Mouse (Mus musculus): ENCODE data around the gene D13Ertd608e.
"Not testable (repeated sequence)": the region's sequence is repeated elsewhere in the genome, so short reads cannot be mapped to it uniquely, and the experiment has no call there.

D13Ertd608e gene

DNA sequence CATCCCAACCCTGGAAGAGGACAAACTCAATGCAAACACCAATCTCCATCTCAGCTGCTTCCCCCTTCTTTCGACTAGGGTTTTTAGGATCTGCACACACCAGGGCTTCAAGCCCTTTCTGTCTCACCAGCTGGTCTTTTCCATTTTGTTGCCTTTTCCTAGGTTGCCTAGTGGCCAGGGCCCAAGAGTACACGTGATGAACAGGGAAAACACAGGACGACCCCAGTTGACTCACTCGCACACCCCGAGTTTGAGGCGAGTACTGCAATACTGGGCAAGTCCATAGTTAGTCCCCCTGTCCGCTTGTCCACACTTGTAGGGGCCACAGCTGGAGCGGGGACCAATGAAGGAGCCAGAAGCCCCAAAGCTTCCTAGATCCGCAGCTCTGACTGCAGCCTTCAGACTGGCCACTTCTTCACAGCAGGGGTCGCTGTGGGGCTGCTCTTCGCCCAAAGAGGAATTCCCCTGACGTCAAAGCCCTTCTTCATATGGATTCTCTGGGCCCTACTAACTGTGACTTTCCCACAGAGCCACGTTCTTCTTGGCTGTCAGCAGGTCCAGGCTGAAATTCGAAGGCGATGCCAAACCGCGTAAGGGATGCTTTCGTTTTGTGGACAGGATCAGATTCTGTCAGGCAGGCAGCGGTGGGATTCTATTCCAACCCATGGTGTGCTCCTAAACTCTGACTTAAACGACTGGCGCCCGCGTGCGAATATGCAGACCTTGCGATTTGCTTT is at the start of gene D13Ertd608e:
Gene D13Ertd608e, plus strand, starts transcription at position 687 of the 737 bp plus-strand sequence.
- peak; percentile 11 for DNase-seq (ENCODE audit: low read depth, low spot score)

- DNase-seq (ENCODE audit: low read depth, low spot score) = peak; percentile 27
Measured at GRCm38 (mm10) chr13:119789851-119790717, 45.7 kb upstream of the D13Ertd608e start.

DNA sequence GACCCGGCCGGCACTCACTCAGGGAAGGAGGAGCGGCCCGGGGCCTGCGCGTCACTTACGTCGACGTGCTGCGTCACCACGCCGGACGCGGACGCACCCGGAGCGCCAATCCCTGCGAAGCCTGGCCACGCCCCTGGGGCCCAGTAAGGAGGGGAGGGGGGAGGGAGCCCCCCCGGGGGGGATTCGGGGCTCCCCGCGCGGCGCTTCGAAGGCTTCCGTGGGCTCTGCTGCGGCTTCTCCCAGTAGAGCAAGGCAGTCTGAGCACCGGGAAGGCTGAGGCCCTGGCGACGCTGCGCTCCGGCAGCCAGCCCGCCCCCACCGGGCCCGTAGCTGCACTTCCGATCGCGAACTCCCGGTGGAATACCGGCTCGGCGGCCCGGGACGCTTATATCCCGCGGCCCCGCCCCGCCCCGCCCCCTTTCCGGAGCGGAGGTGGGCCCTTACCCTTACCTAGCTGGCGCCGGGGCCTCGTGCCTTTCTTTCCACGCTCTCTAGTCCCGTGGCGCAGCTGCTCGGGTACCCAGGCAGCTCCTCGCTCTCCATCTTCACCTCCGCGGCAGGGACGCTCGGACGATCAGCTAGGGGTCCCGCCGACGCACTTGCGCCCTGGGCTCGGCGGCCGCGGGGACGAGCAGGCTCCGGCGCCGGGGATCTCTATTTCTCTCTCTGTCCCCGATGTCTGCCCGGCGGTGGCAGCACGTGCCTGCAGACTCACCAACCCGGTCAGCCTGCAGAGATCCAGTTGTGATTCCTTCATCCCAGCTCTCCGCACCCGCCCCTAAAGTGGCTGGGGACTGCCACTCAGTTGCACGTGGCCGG is 44.8 kb upstream of the D13Ertd608e start, which contains the start of gene Zfp131:
Gene Zfp131, minus strand, starts transcription at position 129 of the 819 bp plus-strand sequence.
- peak; percentile 92 for DNase-seq (ENCODE audit: low read depth, low spot score)

DNA sequence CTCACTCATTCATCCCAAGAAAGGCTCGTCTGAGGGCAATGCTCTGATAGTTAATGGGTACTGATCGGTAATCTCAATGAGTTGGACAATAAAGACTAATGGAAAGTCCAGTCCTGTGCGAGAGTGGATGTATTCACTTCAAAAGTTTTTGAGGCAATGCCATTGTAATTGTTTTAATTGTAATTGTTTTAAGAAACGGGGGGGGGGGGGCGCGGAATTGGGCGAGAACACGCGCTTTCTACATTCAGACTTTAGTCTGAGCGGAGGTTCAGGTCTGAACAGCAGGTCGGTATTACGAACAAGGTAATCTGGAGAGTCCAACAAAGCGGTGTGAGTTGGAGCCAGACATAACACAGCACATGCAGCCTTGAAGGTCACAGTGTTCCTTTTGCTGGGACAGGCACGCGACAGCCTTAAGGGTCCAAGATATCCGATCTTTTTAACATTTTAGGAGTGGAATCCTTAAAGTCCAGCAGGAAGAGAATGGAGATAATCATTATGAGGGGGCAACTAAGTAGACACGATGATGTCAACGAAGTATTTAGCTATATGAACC is 44.1 kb upstream of the D13Ertd608e start:
- no peak for DNase-seq (ENCODE audit: low read depth, low spot score)

GRCm38 (mm10) chr13:119792791-119793404 is 42.9 kb upstream of the D13Ertd608e start:
- DNase-seq (ENCODE audit: low read depth, low spot score) = no peak

DNA sequence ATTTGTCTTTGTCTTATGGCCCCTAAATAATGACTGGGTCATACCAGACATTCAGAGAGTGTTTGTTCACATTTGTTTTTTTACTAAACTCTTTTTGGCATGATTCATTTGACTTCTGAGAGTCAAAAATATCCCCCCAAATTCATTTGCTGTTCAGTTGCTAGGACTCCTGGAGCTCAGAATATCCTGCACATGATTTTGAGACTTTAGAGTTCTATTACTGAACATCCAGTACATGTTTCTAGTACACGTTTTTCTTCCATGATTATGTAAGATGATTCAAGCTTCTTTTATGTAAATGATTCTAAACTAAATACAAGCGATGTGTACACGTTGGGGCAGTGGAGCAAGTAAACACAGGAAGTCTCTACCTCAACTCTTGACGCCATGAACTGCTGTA is 38.1 kb upstream of the D13Ertd608e start:
- no peak for DNase-seq (ENCODE audit: low read depth, low spot score)

DNA sequence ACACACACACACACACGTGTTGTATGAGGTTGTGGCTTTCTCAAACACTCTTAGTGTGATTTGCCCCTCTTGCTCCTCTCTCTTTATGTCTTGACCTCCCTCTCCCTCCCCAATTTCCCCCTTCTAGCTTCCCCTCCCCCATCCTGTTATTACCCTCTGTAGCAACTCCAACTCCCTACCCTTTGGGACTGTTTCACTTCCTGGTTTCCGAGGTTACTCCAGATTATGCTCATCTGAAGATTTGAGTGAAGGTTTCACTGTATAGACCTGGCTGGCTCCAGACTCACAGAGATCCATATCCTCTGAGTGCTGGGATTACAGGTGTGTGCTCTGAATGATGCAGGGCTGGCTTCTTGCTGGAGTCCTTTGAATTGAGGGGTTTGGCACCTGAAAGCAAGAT is 26.9 kb upstream of the D13Ertd608e start:
- DNase-seq (ENCODE audit: low read depth, low spot score) = no peak

DNA sequence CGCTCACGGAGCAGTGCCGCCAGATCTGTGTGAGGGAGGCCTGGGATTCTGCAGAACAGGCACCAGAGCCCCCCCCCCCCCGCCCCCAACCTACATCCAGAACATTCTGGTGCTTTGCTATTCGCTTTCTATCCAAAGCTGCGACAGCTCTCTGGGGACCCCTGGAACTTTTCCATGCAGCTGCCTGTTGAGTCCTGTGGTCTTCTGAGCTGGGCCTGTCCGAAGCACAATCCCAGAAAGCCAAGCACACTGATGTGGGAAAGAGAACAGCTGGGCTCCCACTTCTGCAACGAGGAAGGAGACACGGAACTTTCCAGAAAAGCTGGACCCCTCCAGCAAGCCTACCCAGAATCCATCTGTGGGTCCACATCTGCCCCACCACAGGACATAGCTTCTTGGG is 25.8 kb upstream of the D13Ertd608e start:
- DNase-seq (ENCODE audit: low read depth, low spot score) = no peak

GRCm38 (mm10) chr13:119816798-119817197 is 19.0 kb upstream of the D13Ertd608e start:
- no peak for DNase-seq (ENCODE audit: low read depth, low spot score)

- no peak for DNase-seq (ENCODE audit: low read depth, low spot score)
Measured at GRCm38 (mm10) chr13:119817579-119818206, 18.1 kb upstream of the D13Ertd608e start.

GRCm38 (mm10) chr13:119830116-119830515 is 5.7 kb upstream of the D13Ertd608e start, which contains the start of gene AF067063:
TSS of gene AF067063 (minus strand) at chr13:119830216.
- DNase-seq (ENCODE audit: low read depth, low spot score) = not testable (repeated sequence)

DNA sequence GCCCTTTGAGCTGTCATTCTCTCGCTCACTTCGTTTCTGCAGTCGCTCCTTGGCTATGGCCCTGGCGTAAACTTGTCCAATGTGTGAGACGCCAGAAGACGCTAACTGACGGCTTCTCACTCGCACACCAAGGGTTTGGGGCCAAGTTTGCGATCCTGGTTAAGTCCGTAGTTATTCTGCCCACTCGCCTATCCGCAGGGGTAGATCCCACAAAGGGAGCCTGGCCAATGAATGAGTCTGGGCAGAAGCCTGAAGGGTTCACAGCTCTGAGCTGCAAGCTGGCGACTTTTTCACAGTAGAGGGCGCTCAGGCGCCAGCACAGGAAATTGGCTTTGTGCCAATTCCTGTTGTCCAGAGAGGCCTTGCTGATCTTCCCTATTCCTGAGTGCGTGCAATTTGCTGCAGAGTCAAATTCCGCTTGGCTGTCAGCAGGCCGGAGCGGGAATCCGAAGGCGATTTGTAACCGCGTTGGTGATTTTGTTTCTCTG is 562 bp downstream of the D13Ertd608e start:
- DNase-seq (ENCODE audit: low read depth, low spot score) = not testable (repeated sequence)

DNA sequence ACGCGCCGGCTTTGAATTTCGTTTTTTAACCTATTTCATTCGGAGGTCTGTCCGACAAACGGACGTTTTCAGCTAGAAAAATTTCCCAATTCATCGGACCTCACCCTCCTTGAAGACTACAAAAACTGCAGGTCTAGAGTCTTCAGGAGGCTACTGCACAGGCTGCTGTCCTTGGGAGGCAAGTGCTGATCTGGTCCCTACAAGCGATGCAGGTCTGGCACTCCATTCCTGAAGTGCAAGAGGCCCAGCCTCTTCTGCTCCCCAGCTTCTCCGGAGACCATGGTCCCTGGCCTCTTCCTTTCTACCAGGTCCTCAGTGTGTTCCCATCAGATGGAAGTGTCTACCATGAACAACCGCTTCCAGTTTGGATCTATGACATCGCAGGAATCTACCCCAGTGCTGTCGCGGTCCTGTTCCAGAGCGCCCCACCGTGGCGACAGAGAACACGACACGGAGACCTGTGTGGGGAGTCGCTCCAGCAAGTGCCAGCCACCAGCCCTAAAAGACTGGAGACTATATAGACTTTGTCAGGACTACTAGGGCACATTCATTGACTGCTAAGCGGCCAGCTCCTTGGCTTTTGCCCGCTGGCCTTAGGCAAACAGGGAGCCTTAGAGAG is 2.0 kb downstream of the D13Ertd608e start:
- DNase-seq (ENCODE audit: low read depth, low spot score) = not testable (repeated sequence)

DNA sequence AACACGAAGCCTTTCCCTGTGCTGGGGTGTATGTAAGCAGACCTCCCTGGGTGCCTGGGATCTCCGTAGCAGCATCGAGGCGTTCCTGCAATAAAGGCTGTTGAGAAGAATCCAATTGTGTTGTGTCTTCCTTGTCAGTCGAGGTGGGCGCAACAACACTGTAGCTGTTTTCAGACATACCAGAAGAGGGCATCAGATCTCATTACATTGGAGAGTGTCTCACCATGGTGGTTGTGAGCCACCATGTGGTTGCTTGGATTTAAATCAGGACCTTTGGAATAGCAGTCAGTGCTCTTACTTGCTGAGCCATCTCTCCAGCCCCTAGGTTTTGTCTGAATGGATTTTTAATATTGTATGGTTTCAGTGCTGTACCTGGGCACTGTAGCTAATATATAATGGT is 4.2 kb downstream of the D13Ertd608e start:
- not testable (repeated sequence) for DNase-seq (ENCODE audit: low read depth, low spot score)

DNA sequence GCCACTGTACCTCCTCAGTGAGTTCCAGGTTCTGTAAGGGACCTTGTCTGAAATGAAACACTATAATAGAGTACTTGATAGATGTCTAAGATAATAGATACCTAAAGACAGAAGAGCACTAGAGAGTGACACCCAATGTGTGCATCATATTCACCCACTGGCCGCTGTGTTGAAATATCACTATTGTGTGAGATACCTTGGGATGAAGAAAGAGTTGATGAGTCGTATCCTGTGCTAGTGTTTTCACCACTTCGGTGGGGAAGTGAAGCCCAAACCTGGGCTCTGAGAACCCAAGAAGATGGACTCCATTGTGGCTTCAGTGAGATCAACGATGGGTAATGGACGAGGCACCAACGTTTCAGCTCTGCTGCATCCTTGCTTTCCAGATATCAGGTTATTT is 26.6 kb downstream of the D13Ertd608e start:
- not testable (repeated sequence) for DNase-seq (ENCODE audit: low read depth, low spot score)

DNA sequence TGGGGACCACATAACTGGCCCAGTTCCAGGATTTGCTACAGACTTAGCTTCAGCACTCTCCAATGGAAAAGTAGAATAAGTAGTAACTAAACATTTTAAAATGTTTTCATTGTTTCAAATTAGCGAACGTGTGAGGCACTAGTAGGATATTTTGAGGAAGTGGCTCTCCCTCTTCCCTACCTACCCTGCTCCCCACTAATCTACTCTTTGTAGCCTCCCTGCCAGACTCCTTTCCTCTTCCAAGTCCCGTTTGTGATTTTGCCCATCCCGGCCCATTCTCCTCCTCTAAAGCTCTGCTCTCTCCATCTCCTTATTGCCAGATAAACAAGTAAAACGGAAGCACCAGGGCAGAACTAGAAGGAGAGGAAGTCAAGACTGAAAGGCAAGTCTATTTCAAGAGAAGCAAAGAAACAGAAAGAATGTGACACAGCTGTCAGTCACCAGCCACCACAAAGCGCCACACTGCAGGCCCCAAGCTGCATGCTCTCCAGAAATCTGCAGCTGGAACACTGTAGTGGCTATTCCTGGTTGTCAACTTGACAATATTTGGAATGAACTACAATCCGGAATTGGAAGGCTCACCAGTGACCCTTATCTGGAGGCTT is 28.7 kb downstream of the D13Ertd608e start:
- not testable (repeated sequence) for DNase-seq (ENCODE audit: low read depth, low spot score)

DNA sequence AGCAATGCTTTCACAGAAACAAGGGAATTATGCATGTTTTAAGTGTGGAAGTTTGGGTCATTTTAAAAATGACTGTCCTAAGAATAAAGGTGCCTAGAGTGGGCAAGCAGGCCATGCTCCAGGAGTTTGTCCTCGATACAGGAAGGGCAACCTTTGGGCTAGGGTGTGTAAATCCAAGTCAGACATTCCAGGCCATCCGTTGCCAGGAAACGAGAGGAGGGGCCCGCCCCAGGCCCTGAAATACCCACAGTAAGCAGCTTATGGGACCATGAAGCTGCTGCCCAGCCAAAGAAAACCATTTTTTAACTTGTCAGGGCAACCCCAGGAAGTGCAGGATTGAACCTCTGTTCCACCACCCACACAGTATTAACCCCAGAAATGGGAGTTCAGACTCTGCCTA is 51.1 kb downstream of the D13Ertd608e start:
- DNase-seq (ENCODE audit: low read depth, low spot score) = not testable (repeated sequence)

GRCm38 (mm10) chr13:119894685-119895084 is 58.9 kb downstream of the D13Ertd608e start, which contains the start of gene Tcstv1:
TSS of gene Tcstv1 (minus strand) at chr13:119894785.
- DNase-seq (ENCODE audit: low read depth, low spot score) = not testable (repeated sequence)

Data from retina, postnatal 7 days (tissue).